Mouse (Mus musculus) midbrain, embryonic 10.5 days (tissue): ENCODE data around the gene Ovgp1. TPM values are rescaled to one million over a fixed set of nuclear protein-coding genes. Genes with fewer than 3 reads are reported as not detected.
"Not testable (repeated sequence)": the region's sequence is repeated elsewhere in the genome, so short reads cannot be mapped to it uniquely, and the experiment has no call there.

Experiments
- DNase-seq: peaks from one replicate; pipeline ENCODE4 v3.0.0-alpha.2; 2017; ENCODE audit warnings: low spot score
- H3K27ac ChIP-seq: fragments of 300-500 bp; sonication (generic); replicated peaks from 2 replicates; pipeline ENCODE4 v1.5.1; 2016; ENCODE audit warnings: mild to moderate bottlenecking
- H3K27me3 ChIP-seq: fragments of 300-500 bp; sonication (generic); 2 replicates; pipeline ENCODE4 v1.6.1; 2016; ENCODE audit warnings: low read depth, mild to moderate bottlenecking; ENCODE audit not compliant: poor library complexity, severe bottlenecking
- H3K36me3 ChIP-seq: fragments of 300-500 bp; sonication (generic); 2 replicates; pipeline ENCODE4 v1.6.1; 2016; ENCODE audit warnings: mild to moderate bottlenecking, moderate library complexity
- H3K4me1 ChIP-seq: fragments of 300-500 bp; sonication (generic); 2 replicates; pipeline ENCODE4 v1.6.1; 2016
- H3K4me3 ChIP-seq: fragments of 300-500 bp; sonication (generic); 2 replicates; pipeline ENCODE4 v1.5.1; 2016; ENCODE audit warnings: mild to moderate bottlenecking, moderate library complexity
- H3K9me3 ChIP-seq: fragments of 300-500 bp; sonication (generic); replicated peaks from 2 replicates; pipeline ENCODE4 v1.6.1; 2016; ENCODE audit warnings: mild to moderate bottlenecking
- WGBS: fragments of 180-500 bp; shearing (Covaris S2); methylation state at CpG from one replicate; pipeline ENCODE4 v1.1.7; 2016; 5-methylcytosine and 5-hydroxymethylcytosine counted together
- polyA plus RNA-seq: library from polyadenylated mRNA; unstranded; fragments of >200 nt; fragmentation: Nextera tagmentation; extraction: Ambion mirVana; gene quantifications from 2 replicates; pipeline ENCODE4 v1.2.1, GENCODE M21; 2016

Gene Ovgp1
- polyA plus RNA-seq, 1 experiment from 2014 or later, result 2.0 TPM

DNA sequence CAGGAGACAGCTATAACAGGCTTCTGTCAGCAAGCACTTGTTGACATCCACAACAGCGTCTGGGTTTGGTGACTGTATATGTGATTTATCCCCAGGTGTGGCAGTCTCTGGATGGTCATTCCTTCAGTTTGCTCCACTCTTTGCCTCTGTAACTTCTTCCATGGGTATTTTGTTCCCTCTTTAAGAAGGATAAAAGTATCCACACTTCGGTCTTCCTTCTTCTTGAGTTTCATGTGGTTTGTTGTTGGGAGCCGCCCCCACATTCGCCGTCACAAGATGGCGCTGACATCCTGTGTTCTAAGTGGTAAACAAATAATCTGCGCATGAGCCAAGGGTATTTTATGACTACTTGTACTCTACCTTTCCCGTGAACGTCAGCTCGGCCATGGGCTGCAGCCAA, 29.8 kb downstream of the Ovgp1 start:
- not testable (repeated sequence) for H3K27ac ChIP-seq, H3K9me3 ChIP-seq, H3K36me3 ChIP-seq, H3K27me3 ChIP-seq, DNase-seq, H3K4me3 ChIP-seq
- H3K4me1 ChIP-seq, result peaks cover 16% of the 10 kb centered on the region
- WGBS, result 66% methylated on average over 10 of the region's 10 CpGs

DNA sequence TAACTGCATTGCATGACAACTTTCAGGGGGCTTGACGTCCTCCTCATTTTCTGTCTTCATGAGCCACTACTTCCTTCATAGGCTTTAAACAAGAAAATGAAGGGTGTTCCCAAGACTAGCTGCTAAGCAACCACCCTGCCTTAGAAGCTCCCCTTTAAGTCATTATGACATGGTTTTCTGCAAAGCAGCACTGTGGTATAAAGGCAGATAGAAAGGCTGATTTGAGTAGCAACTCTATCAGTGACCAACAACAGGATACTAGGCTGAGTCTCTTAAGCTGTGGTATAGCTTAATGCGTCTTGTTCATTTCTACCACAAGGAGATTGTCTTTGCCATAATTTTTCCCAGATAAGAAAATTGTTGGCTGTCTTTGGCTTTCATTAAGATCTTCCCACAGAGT, 41.0 kb downstream of the Ovgp1 start, which contains the start of gene Pifo:
TSS of gene Pifo (minus strand) at position 101 of the 400 bp plus-strand sequence.
- Histone ChIP-seq H3K27ac (no peak within 1 kb of the TSS), H3K27me3 (no peaks in the 10 kb centered on the region), H3K36me3 (no peaks in the 10 kb centered on the region), H3K4me1 (no peaks in the 10 kb centered on the region), H3K4me3 (no peak within 1 kb of the TSS), H3K9me3 (no peaks in the 10 kb centered on the region)
- DNase-seq, result no peak
- 89% methylated on average over 2 of the region's 2 CpGs for WGBS

DNA sequence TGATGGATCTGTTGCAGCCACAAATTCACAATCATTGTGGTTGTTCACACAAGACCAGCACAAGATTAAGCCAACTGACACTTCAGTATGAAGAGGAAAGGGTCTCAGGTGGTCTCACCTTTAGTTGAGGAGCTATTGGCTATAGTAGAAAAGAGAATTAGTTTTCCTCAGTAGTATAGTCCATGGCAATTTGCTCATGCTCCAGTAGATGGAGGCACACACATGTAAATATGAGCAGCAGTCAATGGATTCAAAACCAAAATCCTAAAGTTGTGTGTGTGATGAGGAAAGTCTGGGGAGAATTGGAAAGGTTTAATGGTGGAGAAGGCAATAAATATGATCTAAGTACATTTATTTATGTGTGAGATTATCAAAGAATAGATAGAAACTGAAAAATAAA, 48.3 kb downstream of the Ovgp1 start:
- H3K4me3 ChIP-seq, result no peak overlapping the region
- DNase-seq, result no peak
- H3K27ac ChIP-seq, result no peak overlapping the region
- H3K27me3 ChIP-seq, result no peaks in the 10 kb centered on the region
- no peaks in the 10 kb centered on the region for H3K4me1 ChIP-seq
- H3K36me3 ChIP-seq, result no peaks in the 10 kb centered on the region
- H3K9me3 ChIP-seq, result no peaks in the 10 kb centered on the region

DNA sequence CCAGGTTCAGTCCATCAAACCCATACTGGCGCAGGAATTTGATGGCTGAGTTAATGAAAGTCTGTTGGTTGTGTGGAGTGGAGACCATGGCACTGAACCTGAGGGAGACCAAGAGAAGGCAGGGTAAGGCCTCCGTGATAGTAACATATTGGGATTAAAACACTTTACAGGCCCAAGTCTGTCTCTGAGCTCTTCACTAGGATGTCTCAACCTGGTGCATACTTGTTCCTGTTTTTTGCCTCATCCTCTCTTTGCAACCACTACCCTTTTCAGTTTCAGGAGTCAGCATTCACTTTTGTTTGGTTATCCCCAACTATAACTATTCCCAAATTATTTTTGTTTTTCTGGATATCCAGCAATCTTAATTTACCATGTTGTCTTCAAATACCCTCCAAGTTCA, 50.6 kb downstream of the Ovgp1 start:
- Histone ChIP-seq H3K9me3 (no peaks in the 10 kb centered on the region), H3K36me3 (no peaks in the 10 kb centered on the region), H3K4me3 (no peak overlapping the region), H3K27ac (no peak overlapping the region), H3K27me3 (no peaks in the 10 kb centered on the region), H3K4me1 (no peaks in the 10 kb centered on the region)
- DNase-seq, result no peak
- WGBS, result 83% methylated on average over 2 of the region's 2 CpGs

DNA sequence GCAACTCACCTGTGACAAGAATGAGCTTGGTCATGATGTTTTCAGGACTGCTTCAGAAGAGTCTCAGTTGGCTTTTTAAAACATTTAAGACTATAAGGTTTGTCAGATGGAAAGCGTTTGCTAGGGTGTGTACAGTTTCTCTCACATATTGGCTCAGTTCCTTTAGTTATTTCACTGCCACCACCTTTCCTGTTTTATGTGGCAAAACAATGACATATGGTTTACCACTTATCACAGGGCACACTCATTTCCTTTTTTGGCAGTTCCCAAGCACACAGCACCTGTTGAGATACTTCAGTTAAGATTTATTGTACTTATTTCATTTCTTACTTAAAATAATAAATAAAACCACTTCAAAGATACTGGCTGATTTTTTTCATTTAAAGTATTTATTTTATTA, 59.3 kb downstream of the Ovgp1 start, which contains the start of gene Chil5:
TSS of gene Chil5 (minus strand) at position 34 of the 400 bp plus-strand sequence.
- Histone ChIP-seq H3K9me3 (no peaks in the 10 kb centered on the region), H3K4me3 (no peak within 1 kb of the TSS), H3K4me1 (no peaks in the 10 kb centered on the region), H3K27ac (no peak within 1 kb of the TSS), H3K36me3 (no peaks in the 10 kb centered on the region), H3K27me3 (no peaks in the 10 kb centered on the region)
- no peak for DNase-seq
- WGBS, result 83% methylated on average over 1 of the region's 1 CpGs

Other genes starting within 250 kb of the Ovgp1 start
- 72.5 and 79.7 TPM in 2 replicates for gene Rap1a, start 172.4 kb upstream of the Ovgp1 start, polyA plus RNA-seq
- gene Adora3, start 102.9 kb upstream of the Ovgp1 start, polyA plus RNA-seq, result 0.11 TPM in 1 of 2 replicates, not detected in the other
- gene Tmigd3, start 102.8 kb upstream of the Ovgp1 start, polyA plus RNA-seq, result not detected in 2 replicates
- 0.66 and 0.90 TPM in 2 replicates for gene I830077J02Rik, start 41.0 kb upstream of the Ovgp1 start, polyA plus RNA-seq
- gene Wdr77, start 14.3 kb upstream of the Ovgp1 start, polyA plus RNA-seq, result 166 and 188 TPM in 2 replicates
- gene Atp5f1, start 13.6 kb upstream of the Ovgp1 start, polyA plus RNA-seq, result 492 and 506 TPM in 2 replicates
- 0.91 TPM in 1 of 2 replicates, not detected in the other for gene Pifo, start 40.9 kb downstream of the Ovgp1 start, polyA plus RNA-seq
- not detected in 2 replicates for gene Chil5, start 59.1 kb downstream of the Ovgp1 start, polyA plus RNA-seq
- gene Chia1, start 139.5 kb downstream of the Ovgp1 start, polyA plus RNA-seq, result 0.11 TPM in 1 of 2 replicates, not detected in the other
- gene Chil3, start 193.9 kb downstream of the Ovgp1 start, polyA plus RNA-seq, result not detected in 2 replicates
- not detected in 2 replicates for gene Chil4, start 245.8 kb downstream of the Ovgp1 start, polyA plus RNA-seq